Mouse (Mus musculus): ENCODE measurements around the gene Cpsf4l.

Cpsf4l gene

GRCm38 (mm10) chr11:113649353-113650210 is 60.2 kb downstream of the Cpsf4l start, which contains the start of gene Slc39a11:
TSS of gene Slc39a11 (minus strand) at chr11:113650079.
- in situ Hi-C loops (cut with MboI; ENCODE audit: unreplicated experiment in 2 of 2) = loop anchor here (5.0 to 10.0 kb wide), 3 partner anchors 33 to 165 kb away; partner anchors contain the start of genes D11Wsu47e (in 2 of the 2) and Fam104a (in 2 of the 2)

- in situ Hi-C loops (cut with MboI; ENCODE audit: unreplicated experiment in 2 of 2) = loop anchor here (5.0 to 10.0 kb wide), 3 partner anchors 33 to 166 kb away; partner anchors contain the start of genes D11Wsu47e (in 2 of the 2) and Fam104a (in 2 of the 2)
These were observed 61.0 kb downstream of the Cpsf4l start, which contains the start of gene Cog1 for GRCm38 (mm10) chr11:113648690-113649352. TSS of gene Cog1 (plus strand) at chr11:113649169.

Measured in v-Abl transformed pro-B cells (cell line).